Comparison of ENCODE assay signal across 26 mouse cellular contexts in the genomic region with DNA sequence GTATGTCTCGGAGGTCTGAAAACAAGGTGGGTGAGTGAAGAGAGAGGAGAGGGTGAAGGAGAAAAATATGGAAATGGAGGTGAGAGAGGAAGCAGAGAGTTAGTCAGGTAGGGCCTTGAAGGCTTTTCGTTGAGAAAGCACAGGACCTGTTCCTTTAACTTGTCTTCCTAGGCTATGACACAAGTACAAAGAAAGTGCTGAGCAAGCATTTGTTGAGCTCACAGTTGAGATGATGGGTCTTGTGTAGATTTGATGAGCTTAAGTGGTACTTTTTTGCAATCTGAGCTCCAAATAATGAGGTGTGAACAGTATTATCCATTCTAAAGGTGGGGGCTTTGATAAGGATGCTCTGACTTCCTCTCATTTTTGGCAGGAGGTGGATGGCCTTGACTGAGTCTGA. TPM values are rescaled to one million over a fixed set of nuclear protein-coding genes. Genes with fewer than 3 reads are reported as not detected.
DNase-seq lines count a peak whose midpoint lies in the region; ATAC-seq and TF ChIP-seq lines count a peak whose summit lies in the region.
"Had no signal": no experiment of that assay in that cellular context is flagged by ENCODE, and none has a peak within 500 bp of the region (broad histone marks: within the 10 kb centered on the region; RNA-seq: fewer than 3 reads in every experiment).

No protein-coding gene starts in this region.

- TF ChIP-seq EP300 in CH12.LX (IDR thresholded peaks at IDR 0.05; ENCODE audit: low read length): no peak
- no peak for TF ChIP-seq EP300 in MEL (IDR thresholded peaks at IDR 0.05; ENCODE audit: low read depth in 1 of 2, low read length in 2 of 2)

- H3K79me2 ChIP-seq in CH12.LX (replicated peaks; ENCODE audit: control insufficient read depth, extremely low read depth, insufficient read depth, poor library complexity, severe bottlenecking): no peaks in the 10 kb centered on the region
- no peaks in the 10 kb centered on the region for H3K79me2 ChIP-seq in MEL (ENCODE audit: control insufficient read depth, insufficient read depth, low read length, poor library complexity)

- TF ChIP-seq CTCF in CH12.LX (conservative IDR thresholded peaks at IDR 0.05 in 1 of 2, IDR thresholded peaks at IDR 0.05 in 1 of 2; ENCODE audit: low read depth in 2 of 2, low read length in 2 of 2) (no peak), MEL (IDR thresholded peaks at IDR 0.05 in 2 of 3, conservative IDR thresholded peaks at IDR 0.05 in 1 of 3; ENCODE audit: control insufficient read depth in 1 of 3, insufficient read depth in 1 of 3, low read depth in 2 of 3, low read length in 3 of 3, poor library complexity in 1 of 3, severe bottlenecking in 1 of 3) (no peak)

- H3K27ac ChIP-seq in CH12.LX (ENCODE audit: insufficient read depth, low read depth): no peak overlapping the region
- H3K27ac ChIP-seq in ES-E14 (ENCODE audit: insufficient read depth, low read depth, low read length, poor library complexity, severe bottlenecking): no peak overlapping the region
- no peak overlapping the region for H3K27ac ChIP-seq in MEL (ENCODE audit: control insufficient read depth, low read depth, low read length)
- H3K27ac ChIP-seq in midbrain, embryonic 11.5 days (ENCODE audit: low read depth, low read length): no peak overlapping the region

- no peak for ATAC-seq in midbrain, embryonic 11.5 days (ENCODE audit: low FRiP score)
- ATAC-seq: activated CD4-positive, CD25-positive, alpha-beta regulatory T cell, adult 4 months; CD4-positive, CD25-positive, alpha-beta regulatory T cell, adult 4 months; Patski had no signal

- 81% methylated on average over 2 of the region's 2 CpGs for WGBS in midbrain, embryonic 11.5 days

- TF ChIP-seq POLR2A in CH12.LX (IDR thresholded peaks at IDR 0.05; ENCODE audit: low read depth, low read length) (no peak), MEL (IDR thresholded peaks at IDR 0.05; ENCODE audit: control insufficient read depth in 1 of 2, insufficient read depth in 1 of 2, low read depth in 1 of 2, low read length in 2 of 2, poor library complexity in 1 of 2) (no peak)

- no peak overlapping the region for H3K4me2 ChIP-seq in CH12.LX (ENCODE audit: insufficient read depth, low read depth, poor library complexity, severe bottlenecking)
- no peak overlapping the region for H3K4me2 ChIP-seq in midbrain, embryonic 11.5 days

- H3K36me3 ChIP-seq in CH12.LX (replicated peaks in 1 of 2; ENCODE audit: control insufficient read depth in 1 of 2, insufficient read depth in 1 of 2, low read length in 1 of 2): no peaks in the 10 kb centered on the region
- H3K36me3 ChIP-seq in ES-E14 (ENCODE audit: control insufficient read depth, insufficient read depth, low read length, poor library complexity, severe bottlenecking): no peaks in the 10 kb centered on the region
- no peaks in the 10 kb centered on the region for H3K36me3 ChIP-seq in MEL (ENCODE audit: control insufficient read depth in 1 of 2, insufficient read depth in 2 of 2, low read length in 2 of 2)
- no peaks in the 10 kb centered on the region for H3K36me3 ChIP-seq in midbrain, embryonic 11.5 days (ENCODE audit: control insufficient read depth, insufficient read depth, low read length)
- H3K36me3 ChIP-seq: G1E had no signal

- H3K9ac ChIP-seq in CH12.LX (ENCODE audit: insufficient read depth, low read depth) (no peak overlapping the region), ES-E14 (ENCODE audit: insufficient read depth, low read depth, low read length, poor library complexity, severe bottlenecking) (no peak overlapping the region), MEL (ENCODE audit: control insufficient read depth, low read depth, low read length, poor library complexity, severe bottlenecking) (no peak overlapping the region)
- H3K9ac ChIP-seq in midbrain, embryonic 11.5 days (ENCODE audit: low read length): no peak overlapping the region

- in situ Hi-C loops in CH12.LX (cut with MboI; ENCODE audit: low pct_ligation_motif_present, low pct_unique_long_range_greater_than_20kb, low sequenced_read_pairs) (no loop called here), ES-E14 (cut with MboI; ENCODE audit: low sequenced_read_pairs in 2 of 2, unreplicated experiment in 2 of 2) (no loop called here)

- DNase-seq in CH12.LX (ENCODE audit: extremely low read depth) (no peak), ES-E14 (ENCODE audit: low read depth, low spot score) (no peak), MEL (ENCODE audit: low read depth, low spot score) (no peak)
- DNase-seq in spleen, postnatal 14 days (ENCODE audit: low spot score in 2 of 2): no peak
- DNase-seq in layer of hippocampus, adult 8-10 months (ENCODE audit: low spot score in 2 of 2): no peak
- DNase-seq in midbrain, embryonic 11.5 days (ENCODE audit: low spot score, missing footprints): no peak
- DNase-seq: adrenal gland, adult 2 months; adrenal gland, adult 8-10 months; adrenal gland, postnatal 10 days; adrenal gland, postnatal 14 days; adrenal gland, postnatal 25 days; adrenal gland, postnatal 36 days; B cell, adult 2 months; cerebellum, adult 11 months; cerebellum, adult 11-12 months; cerebellum, adult 18-20 months; cerebellum, adult 2 months; cerebellum, adult 8-10 months; cerebellum, adult 9-10 months had no signal

- dilution Hi-C loops in CH12.LX (cut with MboI; ENCODE audit: extremely low pct_ligation_motif_present, extremely low pct_unique_long_range_greater_than_20kb, low sequenced_read_pairs): no loop called here

- H3K4me3 ChIP-seq in CH12.LX (replicated peaks in 1 of 3; ENCODE audit: low read depth in 2 of 3, low read length in 2 of 3, poor library complexity in 1 of 3): no peak overlapping the region
- H3K4me3 ChIP-seq in ES-E14 (ENCODE audit: insufficient read depth in 1 of 2, low read depth in 1 of 2, low read length in 2 of 2, poor library complexity in 1 of 2, severe bottlenecking in 1 of 2): no peak overlapping the region
- H3K4me3 ChIP-seq in MEL (ENCODE audit: control insufficient read depth in 1 of 2, insufficient read depth in 1 of 2, low read depth in 2 of 2, low read length in 2 of 2): no peak overlapping the region
- H3K4me3 ChIP-seq in midbrain, embryonic 11.5 days (ENCODE audit: low read depth, low read length): no peak overlapping the region

- no peaks in the 10 kb centered on the region for H3K4me1 ChIP-seq in CH12.LX (ENCODE audit: control insufficient read depth in 1 of 2, insufficient read depth in 2 of 2)
- no peaks in the 10 kb centered on the region for H3K4me1 ChIP-seq in ES-E14 (ENCODE audit: control insufficient read depth in 2 of 2, insufficient read depth in 2 of 2, low read length in 2 of 2, poor library complexity in 1 of 2)
- H3K4me1 ChIP-seq in MEL (ENCODE audit: control insufficient read depth in 1 of 2, insufficient read depth in 2 of 2, low read length in 2 of 2): no peaks in the 10 kb centered on the region
- no peaks in the 10 kb centered on the region for H3K4me1 ChIP-seq in midbrain, embryonic 11.5 days (ENCODE audit: control insufficient read depth, insufficient read depth, low read length)

- no peaks in the 10 kb centered on the region for H3K9me3 ChIP-seq in CH12.LX (replicated peaks; ENCODE audit: low read length)
- no peaks in the 10 kb centered on the region for H3K9me3 ChIP-seq in ES-E14 (ENCODE audit: control insufficient read depth, insufficient read depth, low read depth, low read length)
- H3K9me3 ChIP-seq in MEL (replicated peaks; ENCODE audit: insufficient read depth, low read length): no peaks in the 10 kb centered on the region
- H3K9me3 ChIP-seq in midbrain, embryonic 11.5 days (ENCODE audit: control insufficient read depth, low read length): no peaks in the 10 kb centered on the region

- TF ChIP-seq RAD21 in CH12.LX (IDR thresholded peaks at IDR 0.05; ENCODE audit: low read depth, low read length): no peak
- no peak for TF ChIP-seq RAD21 in MEL (IDR thresholded peaks at IDR 0.05; ENCODE audit: low read depth, low read length)

- H3K27me3 ChIP-seq in CH12.LX (replicated peaks): no peaks in the 10 kb centered on the region
- H3K27me3 ChIP-seq in MEL (ENCODE audit: control insufficient read depth in 1 of 2, insufficient read depth in 2 of 2, low read length in 2 of 2): no peaks in the 10 kb centered on the region
- H3K27me3 ChIP-seq in midbrain, embryonic 11.5 days (ENCODE audit: control insufficient read depth, insufficient read depth, low read length): no peaks in the 10 kb centered on the region
- H3K27me3 ChIP-seq: Patski had no signal

RNA-seq across cellular contexts. Expression of gene Pdilt, which starts 11.1 kb away (rescaled TPM):
- total RNA-seq in CH12.LX (2012; rRNA removed) (not detected in 2 replicates), CH12.LX (2014; rRNA removed) (not detected in 2 replicates), ES-E14 (2012; rRNA removed) (not detected in 2 replicates), MEL (2012; rRNA removed) (0.12 TPM in 1 of 2 replicates, not detected in the other)
- polyA plus RNA-seq in CH12.LX (2012; ENCODE audit: insufficient read length, low read depth) (0.19 TPM in 1 of 2 replicates, not detected in the other), MEL (2012; ENCODE audit: insufficient read depth in 1 of 2, insufficient read length in 2 of 2, low read depth in 1 of 2, low replicate concordance in 2 of 2, missing spikeins in 1 of 2) (not detected)
- under 1 TPM in 1 of 4 experiments, not detected in 3; 0.55 TPM for total RNA-seq in layer of hippocampus, adult 8-10 months (2022)
- polyA plus RNA-seq in midbrain, embryonic 11.5 days (2014; fragmentation: Nextera tagmentation; extraction: Ambion mirVana): not detected in 2 replicates
- total RNA-seq: adrenal gland, adult 18-20 months; adrenal gland, adult 2 months; adrenal gland, postnatal 25 days; adrenal gland, postnatal 36 days; G1E had no signal
- polyA plus RNA-seq: activated CD4-positive, CD25-positive, alpha-beta regulatory T cell, adult 4 months; adrenal gland, adult 2 months; C2C12; CD4-positive, CD25-positive, alpha-beta regulatory T cell, adult 4 months; cerebellum, adult 2 months; G1E; Patski had no signal

RNA-seq across cellular contexts. Expression of gene Acsm5, which starts 15.1 kb away (rescaled TPM):
- total RNA-seq in CH12.LX (2012; rRNA removed) (not detected in 2 replicates), CH12.LX (2014; rRNA removed) (not detected in 2 replicates), ES-E14 (2012; rRNA removed) (not detected in 2 replicates), MEL (2012; rRNA removed) (not detected in 2 replicates)
- polyA plus RNA-seq in CH12.LX (2012; ENCODE audit: insufficient read length, low read depth) (not detected in 2 replicates), MEL (2012; ENCODE audit: insufficient read depth in 1 of 2, insufficient read length in 2 of 2, low read depth in 1 of 2, low replicate concordance in 2 of 2, missing spikeins in 1 of 2) (not detected)
- 1 to 10 TPM in 2 of 4 experiments, under 1 TPM in 2; 0.50 to 1.3 (median 1.1) TPM for total RNA-seq in layer of hippocampus, adult 8-10 months (2022)
- polyA plus RNA-seq in midbrain, embryonic 11.5 days (2014; fragmentation: Nextera tagmentation; extraction: Ambion mirVana): not detected in 2 replicates
- polyA plus RNA-seq: activated CD4-positive, CD25-positive, alpha-beta regulatory T cell, adult 4 months; brain, embryonic 14.5 days; C2C12; CD4-positive, CD25-positive, alpha-beta regulatory T cell, adult 4 months; G1E had no signal

RNA-seq across cellular contexts. Expression of gene Acsm2, which starts 19.8 kb away (rescaled TPM):
- not detected in 2 replicates for total RNA-seq in CH12.LX (2012; rRNA removed)
- total RNA-seq in CH12.LX (2014; rRNA removed): not detected in 2 replicates
- not detected in 2 replicates for polyA plus RNA-seq in CH12.LX (2012; ENCODE audit: insufficient read length, low read depth)
- total RNA-seq in ES-E14 (2012; rRNA removed): not detected in 2 replicates
- total RNA-seq in MEL (2012; rRNA removed): not detected in 2 replicates
- polyA plus RNA-seq in MEL (2012; ENCODE audit: insufficient read depth in 1 of 2, insufficient read length in 2 of 2, low read depth in 1 of 2, low replicate concordance in 2 of 2, missing spikeins in 1 of 2): not detected
- total RNA-seq in layer of hippocampus, adult 8-10 months (2022): not detected
- polyA plus RNA-seq in midbrain, embryonic 11.5 days (2014; fragmentation: Nextera tagmentation; extraction: Ambion mirVana): not detected in 2 replicates
- total RNA-seq: adrenal gland, adult 8-10 months; adrenal gland, postnatal 14 days; adrenal gland, postnatal 25 days; adrenal gland, postnatal 36 days had no signal
- polyA plus RNA-seq: adrenal gland, adult 2 months; brain, embryonic 14.5 days; C2C12; cerebellum, adult 2 months; G1E had no signal

RNA-seq across cellular contexts. Expression of gene Umod, which starts 55.3 kb away (rescaled TPM):
- total RNA-seq in CH12.LX (2012; rRNA removed) (not detected in 2 replicates), CH12.LX (2014; rRNA removed) (not detected in 2 replicates), ES-E14 (2012; rRNA removed) (not detected in 2 replicates), MEL (2012; rRNA removed) (not detected in 2 replicates)
- polyA plus RNA-seq in CH12.LX (2012; ENCODE audit: insufficient read length, low read depth) (not detected in 2 replicates), MEL (2012; ENCODE audit: insufficient read depth in 1 of 2, insufficient read length in 2 of 2, low read depth in 1 of 2, low replicate concordance in 2 of 2, missing spikeins in 1 of 2) (not detected)
- total RNA-seq in layer of hippocampus, adult 8-10 months (2022): not detected
- polyA plus RNA-seq in midbrain, embryonic 11.5 days (2014; fragmentation: Nextera tagmentation; extraction: Ambion mirVana): not detected in 2 replicates
- total RNA-seq: adrenal gland, adult 18-20 months; adrenal gland, adult 2 months; adrenal gland, adult 8-10 months; adrenal gland, postnatal 10 days; adrenal gland, postnatal 14 days; adrenal gland, postnatal 25 days; adrenal gland, postnatal 36 days had no signal
- polyA plus RNA-seq: activated CD4-positive, CD25-positive, alpha-beta regulatory T cell, adult 4 months; adrenal gland, adult 2 months; brain, embryonic 14.5 days; C2C12; CD4-positive, CD25-positive, alpha-beta regulatory T cell, adult 4 months; cerebellum, adult 2 months; G1E; Patski had no signal

Comparison
In these comparisons a context has a peak if more than half of its experiments do, and no peak if none do; other contexts are left out.
1. Of the 35 proteins assayed by ChIP-seq in both MEL and CH12.LX: peak only in MEL: none; only in CH12.LX: none; in both: MAFK; in neither: 34.